In the genomic region with DNA sequence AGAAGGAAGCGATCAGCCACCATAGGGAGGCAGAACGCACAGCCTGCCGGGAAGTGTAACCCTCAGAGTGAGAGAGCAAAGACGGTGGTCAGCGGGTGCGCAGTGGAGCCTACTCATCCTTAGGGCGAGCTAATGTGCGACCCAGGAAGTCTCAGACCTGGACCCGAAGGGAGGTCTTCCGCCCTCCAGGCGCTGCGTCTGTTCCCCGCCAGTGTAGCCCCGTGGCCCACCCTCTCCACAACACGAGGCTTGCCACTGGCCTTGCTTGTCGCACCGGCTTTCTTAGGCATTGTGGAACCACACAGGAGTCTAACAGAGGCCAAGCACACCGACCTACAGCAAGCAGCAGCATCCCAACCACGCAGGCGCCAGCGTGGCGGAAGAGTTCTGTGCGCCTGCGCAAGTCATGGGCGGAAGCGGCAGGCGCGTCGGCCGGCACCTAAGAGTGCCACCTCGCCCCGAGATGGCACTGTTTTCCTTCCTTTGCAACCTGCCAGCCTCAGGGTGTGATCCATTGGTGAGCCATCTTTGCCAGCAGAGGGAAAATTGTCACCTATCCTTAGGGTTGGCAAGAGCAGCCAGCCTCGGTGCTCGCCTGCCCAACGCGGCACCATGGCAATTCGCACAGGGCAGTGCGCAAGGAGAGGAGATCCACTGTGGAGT, we compare ENCODE assay signal across 8 mouse cellular contexts. TPM values are rescaled to one million over a fixed set of nuclear protein-coding genes. Genes with fewer than 3 reads are reported as not detected.
DNase-seq lines count a peak whose midpoint lies in the region; ATAC-seq lines count a peak whose summit lies in the region.

3110040N11Rik (minus strand) TSS at position 384 of the 663 bp plus-strand sequence.

- peak; percentile 97 for ATAC-seq in erythroblast, adult 5-6 weeks (replicated peaks; ENCODE audit: low FRiP score, poor library complexity, severe bottlenecking)
- ATAC-seq in kidney, embryonic 15.5 days (replicated peaks; ENCODE audit: low FRiP score): peak; percentile 96
- peak; percentile 80 for ATAC-seq in monocyte, adult 5-6 weeks (replicated peaks; ENCODE audit: insufficient number of reproducible peaks, low FRiP score, low TSS enrichment, poor library complexity, severe bottlenecking)

- H3K9me3 ChIP-seq in heart, embryonic 10.5 days: no peaks in the 10 kb centered on the region
- no peaks in the 10 kb centered on the region for H3K9me3 ChIP-seq in kidney, embryonic 15.5 days (replicated peaks)

- H3K27ac ChIP-seq in heart, embryonic 10.5 days: peak within 1 kb of the TSS; percentile 97
- peak within 1 kb of the TSS; percentile 100 for H3K27ac ChIP-seq in kidney, embryonic 15.5 days

- H3K4me3 ChIP-seq in heart, embryonic 10.5 days: peak within 1 kb of the TSS; percentile 76
- peak within 1 kb of the TSS; percentile 68 for H3K4me3 ChIP-seq in kidney, embryonic 15.5 days (replicated peaks)

- WGBS in heart, embryonic 10.5 days: under 1% methylated on average over 38 of the region's 38 CpGs
- under 1% methylated on average over 38 of the region's 38 CpGs for WGBS in kidney, embryonic 15.5 days

- H3K9ac ChIP-seq in kidney, embryonic 15.5 days: peak within 1 kb of the TSS; percentile 72

- H3K4me2 ChIP-seq in kidney, embryonic 15.5 days: peak within 1 kb of the TSS; percentile 90

- H3K4me1 ChIP-seq in heart, embryonic 10.5 days: peaks cover 12% of the 10 kb centered on the region
- H3K4me1 ChIP-seq in kidney, embryonic 15.5 days: peaks cover 12% of the 10 kb centered on the region

- H3K27me3 ChIP-seq in heart, embryonic 10.5 days (ENCODE audit: insufficient read depth, poor library complexity, severe bottlenecking): no peaks in the 10 kb centered on the region
- H3K27me3 ChIP-seq in kidney, embryonic 15.5 days: no peaks in the 10 kb centered on the region

- peaks cover 39% of the 10 kb centered on the region for H3K36me3 ChIP-seq in heart, embryonic 10.5 days
- peaks cover 41% of the 10 kb centered on the region for H3K36me3 ChIP-seq in kidney, embryonic 15.5 days

- peak; percentile 81 to 84 for DNase-seq in B cell, adult 2 months
- DNase-seq in brain, adult 2 months (ENCODE audit: low read depth, low spot score): peak; percentile 98
- peak; percentile 95 for DNase-seq in heart, embryonic 10.5 days (ENCODE audit: low spot score)
- peak; percentile 86 for DNase-seq in liver
- peak; percentile 78 to 91 for DNase-seq in spleen, postnatal 4 days (ENCODE audit: low spot score in 2 of 2)

RNA-seq across cellular contexts. Expression of gene 3110040N11Rik, which starts in this region (rescaled TPM):
- total RNA-seq in erythroblast, adult 5-6 weeks (2015; ENCODE audit: low replicate concordance): 29.3 TPM in 1 of 2 replicates, not detected in the other
- 0.51 and 28.7 TPM in 2 replicates for total RNA-seq in erythroblast, adult 5-6 weeks (2017; ENCODE audit: low replicate concordance)
- 47.5 and 50.6 TPM in 2 replicates for polyA plus RNA-seq in heart, embryonic 10.5 days (2016; fragmentation: Nextera tagmentation; extraction: Ambion mirVana)
- polyA plus RNA-seq in kidney, embryonic 15.5 days (2015; fragmentation: Nextera tagmentation; extraction: Ambion mirVana): 43.2 and 52.6 TPM in 2 replicates
- 24.4 to 67.1 TPM (median 60.9 TPM) in 3 replicates for total RNA-seq in monocyte, adult 5-6 weeks (2017)

Comparison
In these comparisons a context has a peak if more than half of its experiments do, and no peak if none do; other contexts are left out.
1. Peak in every context shown above with its lines: DNase-seq, ATAC-seq, H3K4me3 ChIP-seq and H3K27ac ChIP-seq.